In the genomic region with DNA sequence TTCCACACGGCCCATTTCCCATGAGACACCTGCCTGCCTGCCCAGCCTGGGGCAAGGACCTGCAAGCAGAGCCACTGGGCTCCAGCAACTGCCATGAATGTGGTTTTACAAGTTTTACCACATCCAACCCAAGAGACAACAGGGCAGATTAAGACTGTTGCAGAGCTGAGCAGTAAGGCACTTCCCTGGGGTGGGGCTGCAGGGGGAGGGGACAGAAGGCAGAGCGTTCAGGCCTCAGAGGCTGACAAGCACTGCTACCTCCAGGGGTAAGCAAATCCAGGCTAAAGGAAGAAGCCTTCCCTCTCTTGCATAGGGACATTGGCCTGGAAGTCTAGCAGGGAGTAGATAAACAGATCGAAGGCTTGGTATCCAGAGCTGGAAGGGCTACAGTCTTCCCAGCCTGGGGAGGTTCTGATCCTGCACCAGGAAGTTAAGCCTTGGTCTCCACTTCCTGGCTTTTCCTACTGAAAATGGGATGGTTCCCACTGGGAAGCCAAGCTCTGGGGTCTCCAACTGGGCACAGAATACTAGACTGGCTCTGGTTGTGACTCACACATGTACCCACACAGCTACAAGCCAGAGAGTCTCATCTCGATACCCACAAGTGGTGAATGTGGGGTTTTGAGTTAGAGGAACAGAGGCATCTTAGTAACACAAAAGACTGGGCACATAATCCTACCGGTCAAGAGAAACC, we compare ENCODE assay signal across 8 mouse cellular contexts. TPM values are rescaled to one million over a fixed set of nuclear protein-coding genes. Genes with fewer than 3 reads are reported as not detected.
DNase-seq lines count a peak whose midpoint lies in the region; ATAC-seq lines count a peak whose summit lies in the region.

No protein-coding gene starts in this region.

- H3K27ac ChIP-seq in hindbrain, embryonic 15.5 days (replicated peaks): peak overlapping the region; percentile 98
- peak overlapping the region; percentile 99 for H3K27ac ChIP-seq in liver, embryonic 16.5 days (ENCODE audit: low read length)
- no peak overlapping the region for H3K27ac ChIP-seq in neural tube, embryonic 11.5 days (ENCODE audit: low read depth, low read length)

- peaks cover 49% of the 10 kb centered on the region for H3K4me1 ChIP-seq in hindbrain, embryonic 15.5 days (replicated peaks)
- H3K4me1 ChIP-seq in liver, embryonic 16.5 days (ENCODE audit: control insufficient read depth, low read depth, low read length): peaks cover 50% of the 10 kb centered on the region
- H3K4me1 ChIP-seq in neural tube, embryonic 11.5 days (ENCODE audit: control insufficient read depth, insufficient read depth, low read length): peaks cover 9% of the 10 kb centered on the region

- no peak for ATAC-seq in hindbrain, embryonic 15.5 days (ENCODE audit: low FRiP score, low read depth)
- ATAC-seq in liver, embryonic 16.5 days (ENCODE audit: low read depth): no peak
- ATAC-seq in neural tube, embryonic 11.5 days (ENCODE audit: insufficient read depth, low FRiP score, low TSS enrichment): no peak

- peak overlapping the region; percentile 68 for H3K9ac ChIP-seq in hindbrain, embryonic 15.5 days
- peak overlapping the region; percentile 91 for H3K9ac ChIP-seq in liver, embryonic 16.5 days (ENCODE audit: low read depth, low read length)
- peak overlapping the region; percentile 84; the same call in 1 of the 2 replicates for H3K9ac ChIP-seq in neural tube, embryonic 11.5 days (ENCODE audit: low read length)

- WGBS in hindbrain, embryonic 15.5 days: 37% methylated on average over 5 of the region's 5 CpGs
- WGBS in liver, embryonic 16.5 days (ENCODE audit: insufficient replicate concordance): 8% methylated on average over 5 of the region's 5 CpGs
- WGBS in neural tube, embryonic 11.5 days: 47% methylated on average over 5 of the region's 5 CpGs

- peak overlapping the region; percentile 81 for H3K4me3 ChIP-seq in hindbrain, embryonic 15.5 days
- peak overlapping the region; percentile 89 for H3K4me3 ChIP-seq in liver, embryonic 16.5 days (ENCODE audit: low read depth, low read length)
- H3K4me3 ChIP-seq in neural tube, embryonic 11.5 days (ENCODE audit: low read depth, low read length): peak overlapping the region; percentile 81

- peak; percentile 13 for DNase-seq in right cerebral cortex, postnatal 14 days
- DNase-seq in right cerebral cortex, postnatal 36 days (ENCODE audit: low spot score in 2 of 2): no peak
- DNase-seq in embryo, embryonic 9.5 days (ENCODE audit: extremely low spot score): peak; percentile 23
- DNase-seq in neural tube, embryonic 11.5 days (ENCODE audit: low spot score): no peak
- DNase-seq in ovary, adult 18-20 months (ENCODE audit: low spot score): no peak
- DNase-seq in layer of hippocampus, postnatal 14 days (ENCODE audit: low spot score in 2 of 2): no peak

- H3K9me3 ChIP-seq in hindbrain, embryonic 15.5 days: no peaks in the 10 kb centered on the region
- H3K9me3 ChIP-seq in liver, embryonic 16.5 days (replicated peaks; ENCODE audit: control insufficient read depth, low read length): no peaks in the 10 kb centered on the region
- no peaks in the 10 kb centered on the region for H3K9me3 ChIP-seq in neural tube, embryonic 11.5 days (ENCODE audit: control insufficient read depth, low read length)

- H3K36me3 ChIP-seq in hindbrain, embryonic 15.5 days: no peaks in the 10 kb centered on the region
- H3K36me3 ChIP-seq in liver, embryonic 16.5 days (ENCODE audit: control insufficient read depth, insufficient read depth): no peaks in the 10 kb centered on the region; the same call in 1 of the 2 replicates
- 0 out of 2 replicates have a peak, but pooled peaks cover 2% of the 10 kb centered on the region for H3K36me3 ChIP-seq in neural tube, embryonic 11.5 days (ENCODE audit: control insufficient read depth, insufficient read depth, low read length)

- H3K27me3 ChIP-seq in hindbrain, embryonic 15.5 days: no peaks in the 10 kb centered on the region
- H3K27me3 ChIP-seq in liver, embryonic 16.5 days (ENCODE audit: control insufficient read depth, insufficient read depth, low read depth, low read length): no peaks in the 10 kb centered on the region
- no peaks in the 10 kb centered on the region for H3K27me3 ChIP-seq in neural tube, embryonic 11.5 days (ENCODE audit: control insufficient read depth, insufficient read depth, low read length)

- H3K4me2 ChIP-seq in hindbrain, embryonic 15.5 days: peak overlapping the region; percentile 65
- peak overlapping the region; percentile 95 for H3K4me2 ChIP-seq in liver, embryonic 16.5 days (ENCODE audit: low read depth, low read length)
- H3K4me2 ChIP-seq in neural tube, embryonic 11.5 days (ENCODE audit: low read depth): peak overlapping the region; percentile 88

RNA-seq across cellular contexts. Expression of a gene that starts 1.8 kb away (rescaled TPM):
- 51.1 and 69.2 TPM in 2 replicates for polyA plus RNA-seq in hindbrain, embryonic 15.5 days (2015; fragmentation: Nextera tagmentation; extraction: Ambion mirVana)
- 10.8 and 13.3 TPM in 2 replicates for polyA plus RNA-seq in liver, embryonic 16.5 days (2015; fragmentation: Nextera tagmentation; extraction: Ambion mirVana)
- polyA plus RNA-seq in neural tube, embryonic 11.5 days (2014; fragmentation: Nextera tagmentation; extraction: Ambion mirVana): 35.3 and 38.4 TPM in 2 replicates
- 10 to 100 TPM; 80.1 to 84.6 TPM for total RNA-seq in layer of hippocampus, postnatal 14 days (2021)

RNA-seq across cellular contexts. Expression of a gene that starts 7.7 kb away (rescaled TPM):
- polyA plus RNA-seq in hindbrain, embryonic 15.5 days (2015; fragmentation: Nextera tagmentation; extraction: Ambion mirVana): 118 and 126 TPM in 2 replicates
- 28.2 and 30.4 TPM in 2 replicates for polyA plus RNA-seq in liver, embryonic 16.5 days (2015; fragmentation: Nextera tagmentation; extraction: Ambion mirVana)
- 81.6 and 85.5 TPM in 2 replicates for polyA plus RNA-seq in neural tube, embryonic 11.5 days (2014; fragmentation: Nextera tagmentation; extraction: Ambion mirVana)
- 100 to 1,000 TPM; 190 to 194 TPM for total RNA-seq in layer of hippocampus, postnatal 14 days (2021)

RNA-seq across cellular contexts. Expression of a gene that starts 43.1 kb away (rescaled TPM):
- polyA plus RNA-seq in hindbrain, embryonic 15.5 days (2015; fragmentation: Nextera tagmentation; extraction: Ambion mirVana): 0.26 and 0.43 TPM in 2 replicates
- 0.05 TPM in 1 of 2 replicates, not detected in the other for polyA plus RNA-seq in liver, embryonic 16.5 days (2015; fragmentation: Nextera tagmentation; extraction: Ambion mirVana)
- 0.20 and 0.38 TPM in 2 replicates for polyA plus RNA-seq in neural tube, embryonic 11.5 days (2014; fragmentation: Nextera tagmentation; extraction: Ambion mirVana)
- total RNA-seq in layer of hippocampus, postnatal 14 days (2021): not detected

Comparison
In these comparisons a context has a peak if more than half of its experiments do, and no peak if none do; other contexts are left out.
1. DNase-seq: peak in right cerebral cortex, postnatal 14 days (single experiment) and embryo, embryonic 9.5 days (single experiment); none in right cerebral cortex, postnatal 36 days (0 of 2), neural tube, embryonic 11.5 days (single experiment), ovary, adult 18-20 months (single experiment) and layer of hippocampus, postnatal 14 days (0 of 2).
2. Peak in every context shown above with its lines, with median percentiles within 50 percentile points of each other: H3K4me2 ChIP-seq, H3K4me3 ChIP-seq and H3K9ac ChIP-seq.